Mouse (Mus musculus) cerebellum, adult 18-20 months (tissue): ENCODE results near the gene Ccdc162.
A peak's percentile ranks its signal among the peaks of the same experiment; 100 is the strongest.

Experiments used
- DNase-seq, 2 experiments: peaks; one replicate each; pipeline ENCODE4 v3.0.0; 2021

Ccdc162 gene

GRCm38 (mm10) chr10:41573190-41573589 lies 143.2 kb downstream of the Ccdc162 start:
- DNase-seq = no peak

- no peak for DNase-seq
Measured at GRCm38 (mm10) chr10:41572274-41572673, 144.2 kb downstream of the Ccdc162 start.

GRCm38 (mm10) chr10:41571065-41571464 lies 145.4 kb downstream of the Ccdc162 start:
- no peak for DNase-seq

- no peak for DNase-seq
Measured at GRCm38 (mm10) chr10:41568306-41568705, 148.1 kb downstream of the Ccdc162 start.

- DNase-seq = no peak
Measured at GRCm38 (mm10) chr10:41565141-41565540, 151.3 kb downstream of the Ccdc162 start.

- no peak for DNase-seq
Measured at GRCm38 (mm10) chr10:41561701-41562395, 154.6 kb downstream of the Ccdc162 start.

- no peak for DNase-seq
Measured at GRCm38 (mm10) chr10:41558401-41558800, 158.0 kb downstream of the Ccdc162 start.

- no peak for DNase-seq
Measured at GRCm38 (mm10) chr10:41555081-41555480, 161.4 kb downstream of the Ccdc162 start.

- peak in 1 of 2 experiments; percentile 9 for DNase-seq
Measured at GRCm38 (mm10) chr10:41553711-41554110, 162.7 kb downstream of the Ccdc162 start.

- peak; percentile 8 to 34 for DNase-seq
Measured at GRCm38 (mm10) chr10:41552847-41553589, 163.4 kb downstream of the Ccdc162 start.

GRCm38 (mm10) chr10:41552319-41552718 lies 164.1 kb downstream of the Ccdc162 start:
- no peak for DNase-seq

- no peak for DNase-seq
Measured at GRCm38 (mm10) chr10:41550711-41551110, 165.7 kb downstream of the Ccdc162 start.

GRCm38 (mm10) chr10:41546396-41547165 lies 169.9 kb downstream of the Ccdc162 start:
- peak in 1 of 2 experiments; percentile 12 for DNase-seq

- DNase-seq = no peak
Measured at GRCm38 (mm10) chr10:41545224-41545755, 171.1 kb downstream of the Ccdc162 start.

GRCm38 (mm10) chr10:41544481-41545190 lies 171.8 kb downstream of the Ccdc162 start:
- no peak for DNase-seq

GRCm38 (mm10) chr10:41543844-41544243 lies 172.6 kb downstream of the Ccdc162 start:
- DNase-seq = no peak

GRCm38 (mm10) chr10:41543439-41543838 lies 173.0 kb downstream of the Ccdc162 start:
- DNase-seq = no peak

- no peak for DNase-seq
Measured at GRCm38 (mm10) chr10:41542057-41542456, 174.4 kb downstream of the Ccdc162 start.

- DNase-seq = no peak
Measured at GRCm38 (mm10) chr10:41538986-41539385, 177.4 kb downstream of the Ccdc162 start.

GRCm38 (mm10) chr10:41537983-41538330 lies 178.5 kb downstream of the Ccdc162 start:
- DNase-seq = no peak

- DNase-seq = no peak
Measured at GRCm38 (mm10) chr10:41537226-41537982, 179.0 kb downstream of the Ccdc162 start.

GRCm38 (mm10) chr10:41536714-41537113 lies 179.7 kb downstream of the Ccdc162 start:
- DNase-seq = no peak
